Mouse (Mus musculus) CD4-positive, CD25-positive, alpha-beta regulatory T cell, adult 2 months (primary cell): Measurements from ENCODE around the gene Gjb5.
A peak's percentile ranks its signal among the peaks of the same experiment; 100 is the strongest.

Experiments used
- DNase-seq: peaks from one replicate; pipeline ENCODE4 v3.0.0-alpha.2; 2012; ENCODE audit warnings: low read depth, low spot score

The Gjb5 gene

GRCm38 (mm10) chr4:127349560-127350300 is 8.3 kb downstream of the Gjb5 start:
- no peak for DNase-seq

GRCm38 (mm10) chr4:127345000-127345399 is 13.0 kb downstream of the Gjb5 start:
- DNase-seq, result no peak

GRCm38 (mm10) chr4:127341372-127341771 is 16.6 kb downstream of the Gjb5 start:
- DNase-seq, result no peak

GRCm38 (mm10) chr4:127337668-127338067 is 20.3 kb downstream of the Gjb5 start:
- DNase-seq, result no peak

- no peak for DNase-seq
Observed at GRCm38 (mm10) chr4:127334870-127335504, 23.0 kb downstream of the Gjb5 start.

- no peak for DNase-seq
Observed at GRCm38 (mm10) chr4:127331171-127331570, 26.8 kb downstream of the Gjb5 start.

- DNase-seq, result no peak
Observed at GRCm38 (mm10) chr4:127330181-127331100, 27.5 kb downstream of the Gjb5 start, which contains the start of gene Gjb3. Gjb3 (minus strand) TSS chr4:127330844.

- no peak for DNase-seq
Observed at GRCm38 (mm10) chr4:127329751-127330150, 28.2 kb downstream of the Gjb5 start.

- no peak for DNase-seq
Observed at GRCm38 (mm10) chr4:127329046-127329445, 28.9 kb downstream of the Gjb5 start.

GRCm38 (mm10) chr4:127328378-127328777 is 29.6 kb downstream of the Gjb5 start:
- DNase-seq, result no peak

- no peak for DNase-seq
Observed at GRCm38 (mm10) chr4:127327749-127328148, 30.2 kb downstream of the Gjb5 start.

- DNase-seq, result no peak
Observed at GRCm38 (mm10) chr4:127327258-127327657, 30.7 kb downstream of the Gjb5 start.

- no peak for DNase-seq
Observed at GRCm38 (mm10) chr4:127325276-127325675, 32.7 kb downstream of the Gjb5 start.

- DNase-seq, result peak; percentile 70
Observed at GRCm38 (mm10) chr4:127324759-127325158, 33.2 kb downstream of the Gjb5 start.

- DNase-seq, result no peak
Observed at GRCm38 (mm10) chr4:127324296-127324695, 33.7 kb downstream of the Gjb5 start.

- no peak for DNase-seq
Observed at GRCm38 (mm10) chr4:127323651-127324050, 34.3 kb downstream of the Gjb5 start.

- DNase-seq, result peak; percentile 67
Observed at GRCm38 (mm10) chr4:127319613-127320012, 38.4 kb downstream of the Gjb5 start.

- DNase-seq, result no peak
Observed at GRCm38 (mm10) chr4:127317143-127317542, 40.8 kb downstream of the Gjb5 start.

- no peak for DNase-seq
Observed at GRCm38 (mm10) chr4:127315753-127316152, 42.2 kb downstream of the Gjb5 start.

GRCm38 (mm10) chr4:127314585-127314984 is 43.4 kb downstream of the Gjb5 start:
- no peak for DNase-seq

GRCm38 (mm10) chr4:127313861-127314260 is 44.1 kb downstream of the Gjb5 start, which contains the start of gene Gja4:
Gja4 (minus strand) TSS chr4:127314039.
- DNase-seq, result peak; percentile 48

GRCm38 (mm10) chr4:127312349-127312748 is 45.6 kb downstream of the Gjb5 start:
- DNase-seq, result no peak
